Mouse (Mus musculus) heart, postnatal 0 days (tissue): ENCODE results near the gene Itga3.

ENCODE experiments used
- CTCF ChIP-seq: IDR thresholded peaks from 2 replicates; pipeline ENCODE4 v1.5.1; 2016; ENCODE audit warnings: antibody characterized with exemption, control low read depth, low read depth
- EP300 ChIP-seq: IDR thresholded peaks from 2 replicates; pipeline ENCODE4 v1.6.1; 2016; ENCODE audit warnings: antibody characterized with exemption, low read depth

- TF ChIP-seq CTCF (no peak), EP300 (no peak)
Measured at GRCm38 (mm10) chr11:95100393-95100792, 23.8 kb upstream of the Itga3 start.
